Mouse (Mus musculus): ENCODE data around the gene Coa4. TPM values are rescaled to one million over a fixed set of nuclear protein-coding genes. Genes with fewer than 3 reads are reported as not detected.

Gene Coa4
- polyA plus RNA-seq, 1 experiment, result 17.4 TPM

- H3K4me3 ChIP-seq (replicated peaks), result no peak overlapping the region
- peaks cover 8% of the 10 kb centered on the region for H3K9me3 ChIP-seq
- no peaks in the 10 kb centered on the region for H3K36me3 ChIP-seq (replicated peaks; ENCODE audit: low read length)
- no peaks in the 10 kb centered on the region for H3K27me3 ChIP-seq (replicated peaks)
- H3K4me1 ChIP-seq, result peaks cover 26% of the 10 kb centered on the region
- TF ChIP-seq FLI1 (IDR thresholded peaks at IDR 0.05; ENCODE audit: low read length) (no peak), GATA1 (IDR thresholded peaks at IDR 0.05; ENCODE audit: borderline replicate concordance, low read length) (no peak)
Observed at GRCm38 (mm10) chr7:100524669-100525068, 12.2 kb upstream of the Coa4 start.

GRCm38 (mm10) chr7:100530766-100531165 lies 6.1 kb upstream of the Coa4 start:
- TF ChIP-seq GATA1 (IDR thresholded peaks at IDR 0.05; ENCODE audit: borderline replicate concordance, low read length), result no peak
- no peak for TF ChIP-seq FLI1 (IDR thresholded peaks at IDR 0.05; ENCODE audit: low read length)
- Histone ChIP-seq H3K9me3 (no peaks in the 10 kb centered on the region), H3K4me1 (peaks cover 46% of the 10 kb centered on the region), H3K4me3 (replicated peaks) (no peak overlapping the region), H3K36me3 (replicated peaks; ENCODE audit: low read length) (no peaks in the 10 kb centered on the region), H3K27me3 (replicated peaks) (no peaks in the 10 kb centered on the region)

GRCm38 (mm10) chr7:100533503-100533902 lies 3.4 kb upstream of the Coa4 start:
- no peaks in the 10 kb centered on the region for H3K27me3 ChIP-seq (replicated peaks)
- H3K9me3 ChIP-seq, result no peaks in the 10 kb centered on the region
- H3K4me1 ChIP-seq, result peaks cover 44% of the 10 kb centered on the region
- TF ChIP-seq GATA1 (IDR thresholded peaks at IDR 0.05; ENCODE audit: borderline replicate concordance, low read length) (no peak), FLI1 (IDR thresholded peaks at IDR 0.05; ENCODE audit: low read length) (no peak)
- peaks cover 3% of the 10 kb centered on the region for H3K36me3 ChIP-seq (replicated peaks; ENCODE audit: low read length)
- no peak overlapping the region for H3K4me3 ChIP-seq (replicated peaks)

- TF ChIP-seq GATA1 (IDR thresholded peaks at IDR 0.05; ENCODE audit: borderline replicate concordance, low read length) (no peak), FLI1 (IDR thresholded peaks at IDR 0.05; ENCODE audit: low read length) (no peak)
- Histone ChIP-seq H3K27me3 (replicated peaks) (no peaks in the 10 kb centered on the region), H3K9me3 (no peaks in the 10 kb centered on the region), H3K4me3 (replicated peaks) (no peak overlapping the region), H3K4me1 (peaks cover 44% of the 10 kb centered on the region), H3K36me3 (replicated peaks; ENCODE audit: low read length) (peaks cover 10% of the 10 kb centered on the region)
Observed at GRCm38 (mm10) chr7:100534216-100534615, 2.7 kb upstream of the Coa4 start.

GRCm38 (mm10) chr7:100535831-100536230 lies 1.0 kb upstream of the Coa4 start:
- H3K36me3 ChIP-seq (replicated peaks; ENCODE audit: low read length), result peaks cover 25% of the 10 kb centered on the region
- TF ChIP-seq GATA1 (IDR thresholded peaks at IDR 0.05; ENCODE audit: borderline replicate concordance, low read length) (no peak), FLI1 (IDR thresholded peaks at IDR 0.05; ENCODE audit: low read length) (no peak)
- H3K4me1 ChIP-seq, result peaks cover 42% of the 10 kb centered on the region
- H3K9me3 ChIP-seq, result no peaks in the 10 kb centered on the region
- H3K27me3 ChIP-seq (replicated peaks), result no peaks in the 10 kb centered on the region
- H3K4me3 ChIP-seq (replicated peaks), result no peak overlapping the region

- Histone ChIP-seq H3K9me3 (no peaks in the 10 kb centered on the region), H3K27me3 (replicated peaks) (peaks cover 4% of the 10 kb centered on the region), H3K4me1 (peaks cover 27% of the 10 kb centered on the region), H3K36me3 (replicated peaks; ENCODE audit: low read length) (peaks cover 25% of the 10 kb centered on the region), H3K4me3 (replicated peaks) (peak overlapping the region; percentile 98)
- TF ChIP-seq FLI1 (IDR thresholded peaks at IDR 0.05; ENCODE audit: low read length), result no peak
- no peak for TF ChIP-seq GATA1 (IDR thresholded peaks at IDR 0.05; ENCODE audit: borderline replicate concordance, low read length)
Observed at GRCm38 (mm10) chr7:100537519-100537902, 640 bp downstream of the Coa4 start.

- peaks cover 17% of the 10 kb centered on the region for H3K4me1 ChIP-seq
- no peak for TF ChIP-seq FLI1 (IDR thresholded peaks at IDR 0.05; ENCODE audit: low read length)
- peaks cover 25% of the 10 kb centered on the region for H3K36me3 ChIP-seq (replicated peaks; ENCODE audit: low read length)
- peaks cover 9% of the 10 kb centered on the region for H3K27me3 ChIP-seq (replicated peaks)
- no peak overlapping the region for H3K4me3 ChIP-seq (replicated peaks)
- no peaks in the 10 kb centered on the region for H3K9me3 ChIP-seq
Observed at GRCm38 (mm10) chr7:100539516-100539915, 2.6 kb downstream of the Coa4 start.

- no peaks in the 10 kb centered on the region for H3K9me3 ChIP-seq
Observed at GRCm38 (mm10) chr7:100544437-100544836, 7.6 kb downstream of the Coa4 start.

GRCm38 (mm10) chr7:100547631-100548030 lies 10.8 kb downstream of the Coa4 start:
- peaks cover 47% of the 10 kb centered on the region for H3K36me3 ChIP-seq (replicated peaks; ENCODE audit: low read length)
- no peaks in the 10 kb centered on the region for H3K9me3 ChIP-seq
- H3K27me3 ChIP-seq (replicated peaks), result peaks cover 7% of the 10 kb centered on the region
- TF ChIP-seq FLI1 (IDR thresholded peaks at IDR 0.05; ENCODE audit: low read length) (no peak), GATA1 (IDR thresholded peaks at IDR 0.05; ENCODE audit: borderline replicate concordance, low read length) (no peak)
- H3K4me3 ChIP-seq (replicated peaks), result no peak overlapping the region
- H3K4me1 ChIP-seq, result peaks cover 18% of the 10 kb centered on the region

More at GRCm38 (mm10) chr7:100544437-100544836, 7.6 kb downstream of the Coa4 start:
- TF ChIP-seq GATA1 (IDR thresholded peaks at IDR 0.05; ENCODE audit: borderline replicate concordance, low read length), result no peak
- no peak for TF ChIP-seq FLI1 (IDR thresholded peaks at IDR 0.05; ENCODE audit: low read length)
- no peak overlapping the region for H3K4me3 ChIP-seq (replicated peaks)
- H3K36me3 ChIP-seq (replicated peaks; ENCODE audit: low read length), result peaks cover 34% of the 10 kb centered on the region
- H3K27me3 ChIP-seq (replicated peaks), result peaks cover 11% of the 10 kb centered on the region
- H3K4me1 ChIP-seq, result peaks cover 10% of the 10 kb centered on the region

GRCm38 (mm10) chr7:100549796-100550195 lies 12.9 kb downstream of the Coa4 start:
- peaks cover 19% of the 10 kb centered on the region for H3K4me1 ChIP-seq
- H3K36me3 ChIP-seq (replicated peaks; ENCODE audit: low read length), result peaks cover 50% of the 10 kb centered on the region
- no peaks in the 10 kb centered on the region for H3K9me3 ChIP-seq
- H3K4me3 ChIP-seq (replicated peaks), result no peak overlapping the region
- peaks cover 2% of the 10 kb centered on the region for H3K27me3 ChIP-seq (replicated peaks)
- no peak for TF ChIP-seq FLI1 (IDR thresholded peaks at IDR 0.05; ENCODE audit: low read length)
- TF ChIP-seq GATA1 (IDR thresholded peaks at IDR 0.05; ENCODE audit: borderline replicate concordance, low read length), result no peak

Data from megakaryocyte, embryonic 14.5 days (primary cell).